Mouse (Mus musculus) frontal cortex, postnatal 25 days (tissue): Measurements from ENCODE around the gene St6galnac5.
A peak's percentile ranks its signal among the peaks of the same experiment; 100 is the strongest.

ENCODE experiments used
- DNase-seq, 2 experiments: peaks; one replicate each; pipeline ENCODE4 v3.0.0; 2022; ENCODE audit warnings: low spot score in 2 of 2

The St6galnac5 gene

DNA sequence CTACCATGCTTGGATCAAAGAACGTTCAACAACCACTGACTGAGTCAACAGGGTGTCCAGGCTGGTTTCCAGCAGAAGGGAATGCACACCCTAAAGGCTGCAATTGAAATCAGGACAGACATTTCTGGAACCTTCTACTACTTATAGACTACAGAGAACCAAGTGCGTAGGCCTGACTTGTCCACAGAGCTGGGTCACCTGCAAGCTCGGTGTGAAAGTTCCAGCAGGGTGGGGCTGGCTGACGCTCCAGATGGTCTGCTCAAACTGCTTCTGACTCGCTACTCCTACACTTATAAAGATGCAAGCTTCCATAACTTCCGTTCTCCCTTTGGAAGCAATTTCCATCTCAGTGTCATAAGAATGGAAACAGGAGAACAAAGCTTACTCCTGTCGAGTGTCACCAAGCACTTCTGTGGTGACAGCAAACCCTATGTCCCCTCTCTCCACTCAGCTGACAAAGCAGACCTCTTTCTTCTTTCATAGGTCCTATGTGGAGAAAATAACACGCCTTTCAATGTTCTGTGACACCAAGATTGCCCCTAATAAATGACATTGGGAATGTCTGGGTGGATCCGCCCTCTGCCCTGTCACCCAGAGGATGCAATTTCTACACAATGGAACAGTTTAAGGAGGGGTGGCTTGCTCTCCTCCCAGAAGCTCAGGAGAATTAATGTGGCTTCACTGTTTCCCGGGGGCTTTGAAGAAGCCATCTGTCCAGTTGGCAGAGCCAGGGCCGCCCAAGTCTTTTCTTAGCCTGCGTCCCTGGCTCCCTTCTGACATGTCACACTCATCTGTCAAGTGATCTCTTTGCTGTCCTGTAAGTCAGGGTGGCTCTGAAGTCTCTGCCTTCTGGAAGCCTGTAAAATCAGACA is 114.2 kb downstream of the St6galnac5 start:
- DNase-seq, result no peak

DNA sequence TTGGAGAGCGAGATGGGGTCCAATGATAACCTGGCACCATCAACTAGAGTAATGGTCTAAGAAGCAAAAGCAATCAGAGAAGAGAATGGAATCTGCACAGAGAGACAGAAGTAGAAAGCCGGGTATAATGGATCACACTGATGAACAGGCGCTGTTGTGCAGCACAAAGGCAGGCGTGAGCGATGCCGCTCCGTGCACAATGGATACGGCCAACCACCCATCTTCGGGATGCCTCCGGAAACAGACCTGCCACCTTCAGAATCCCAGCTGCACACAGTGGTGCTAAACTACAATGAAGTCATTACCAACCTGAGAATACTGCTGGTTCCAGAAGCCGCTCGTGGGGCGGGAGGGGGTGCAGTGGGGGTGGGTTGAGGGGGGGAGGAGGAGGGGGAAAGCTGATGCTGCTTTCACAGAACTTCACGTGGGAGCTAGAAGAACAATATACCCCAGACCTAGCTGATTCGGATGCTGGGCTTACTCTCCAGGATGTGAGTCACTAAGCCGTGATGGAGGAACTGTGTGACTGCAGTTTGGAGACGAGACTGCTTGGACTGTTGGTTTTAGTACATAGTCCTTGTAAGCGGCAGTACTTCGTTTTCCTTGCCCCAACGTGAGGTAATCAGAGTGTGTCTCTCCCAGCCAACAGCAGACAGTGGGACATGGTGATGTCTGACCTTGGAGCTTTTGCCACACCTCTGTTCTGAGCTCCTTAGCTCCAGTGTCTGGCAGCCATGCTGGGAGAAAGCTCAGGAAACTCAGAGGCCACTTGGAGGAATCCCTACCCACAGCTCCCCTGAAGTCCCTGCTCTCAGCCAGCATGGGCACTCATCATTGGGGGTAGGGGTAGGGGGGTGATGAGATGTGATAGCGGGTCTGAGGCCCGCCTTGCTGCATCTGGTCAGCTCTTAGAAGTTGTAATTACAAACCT is 115.7 kb downstream of the St6galnac5 start:
- no peak for DNase-seq

DNA sequence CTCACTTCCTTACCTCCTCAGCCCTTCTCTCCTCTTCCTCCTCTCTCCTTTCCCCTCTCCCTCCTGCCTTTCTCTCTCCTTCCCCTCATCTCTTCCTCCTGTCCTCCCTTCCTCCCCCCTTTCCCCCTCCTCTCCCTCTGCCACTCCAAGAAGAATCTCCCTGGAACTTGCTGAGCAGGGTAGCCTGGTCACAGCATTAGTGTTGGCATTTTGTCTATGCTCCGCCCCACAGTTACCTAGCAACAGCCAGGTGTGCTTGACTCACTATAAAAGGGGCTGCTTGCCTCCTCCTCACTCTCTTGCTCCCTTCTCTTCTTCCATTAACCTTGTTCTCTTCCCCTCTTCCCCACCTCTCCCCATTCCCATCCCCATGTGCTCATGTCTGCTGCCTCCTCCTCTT is 120.1 kb downstream of the St6galnac5 start:
- DNase-seq, result no peak

DNA sequence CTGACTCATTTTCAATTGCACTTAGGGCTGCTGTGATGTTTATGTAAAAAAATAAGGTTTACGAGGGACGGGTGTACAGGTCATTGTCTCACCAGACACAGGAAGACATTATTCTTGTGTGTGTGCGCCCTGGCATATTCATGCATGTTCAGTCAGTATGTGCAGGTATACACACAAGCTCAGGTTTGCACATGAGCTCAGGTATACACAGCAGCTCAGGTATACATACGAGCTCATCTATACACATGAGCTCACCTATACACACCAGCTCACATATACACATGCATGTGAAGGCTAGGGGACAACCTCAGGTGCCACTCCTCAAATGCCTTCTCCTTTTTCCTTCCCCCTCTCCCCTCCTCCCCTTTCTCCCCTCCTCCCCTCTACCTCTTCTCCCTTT is 120.6 kb downstream of the St6galnac5 start:
- no peak for DNase-seq

DNA sequence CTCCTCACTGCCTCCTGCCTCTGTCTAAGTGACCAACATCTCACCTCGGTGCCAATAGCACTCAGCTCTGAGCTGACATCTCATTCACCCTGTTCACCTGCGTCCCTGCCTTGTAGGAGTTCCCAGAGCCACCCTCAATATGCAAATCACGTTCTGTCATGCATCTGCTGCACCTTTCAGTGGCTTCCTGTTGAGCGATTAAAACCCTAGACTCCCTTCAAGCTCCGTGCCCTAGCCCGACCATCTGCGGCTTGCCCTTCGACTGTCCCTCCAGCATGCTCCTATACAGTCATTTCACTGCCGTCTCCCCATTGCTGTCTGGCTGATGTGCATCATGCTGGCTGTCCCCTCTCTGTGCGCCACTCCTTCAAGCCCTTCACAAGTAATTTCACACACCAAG is 126.0 kb downstream of the St6galnac5 start:
- DNase-seq, result no peak

DNA sequence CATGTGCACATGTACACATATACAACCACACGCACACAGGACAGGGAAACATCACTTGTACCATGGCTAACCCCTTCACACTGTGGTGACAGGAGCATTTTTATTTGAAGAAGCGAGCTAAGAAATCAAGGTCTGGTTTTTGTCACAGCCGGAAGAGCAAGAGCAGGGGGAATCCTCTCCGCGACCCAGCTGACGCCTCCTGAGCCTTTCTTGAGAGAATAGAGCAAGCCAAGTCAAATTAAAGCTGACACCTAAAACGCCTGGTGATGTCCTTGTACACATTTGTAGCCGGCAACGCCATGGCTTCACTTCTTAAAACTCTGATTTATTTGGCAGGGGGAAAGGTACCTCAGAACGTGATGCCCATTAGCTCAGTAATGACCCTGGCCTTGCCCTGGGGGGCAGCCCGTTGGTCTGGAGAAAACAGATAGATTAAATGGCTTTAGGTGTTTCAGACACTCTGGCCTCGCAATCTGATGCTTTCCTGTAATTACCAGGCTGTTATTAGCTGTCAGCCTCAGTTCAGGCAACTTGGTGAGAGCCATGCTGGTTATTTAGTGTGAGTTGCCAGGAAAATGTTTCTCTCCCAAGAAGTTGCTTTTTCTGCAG is 126.9 kb downstream of the St6galnac5 start:
- no peak for DNase-seq

DNA sequence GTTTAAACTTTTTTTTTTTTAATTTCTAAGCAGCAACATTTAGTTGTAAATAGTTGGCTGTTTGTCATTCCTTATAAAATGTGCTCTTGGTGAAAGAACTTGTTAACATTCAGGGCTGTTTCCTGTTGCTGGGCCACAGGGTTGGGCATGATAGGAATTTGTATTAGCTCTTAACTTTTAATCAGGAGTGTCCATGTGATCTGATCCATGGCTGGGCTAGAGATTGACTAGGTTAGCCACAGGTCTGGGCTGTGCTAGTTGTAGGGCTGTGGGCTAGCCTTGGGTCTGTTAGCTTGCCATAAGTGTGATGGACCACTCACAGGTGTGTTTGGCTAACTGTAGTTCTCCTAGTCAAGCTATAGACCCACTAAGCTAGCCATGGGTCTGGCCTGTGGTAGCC is 138.1 kb downstream of the St6galnac5 start:
- no peak for DNase-seq

DNA sequence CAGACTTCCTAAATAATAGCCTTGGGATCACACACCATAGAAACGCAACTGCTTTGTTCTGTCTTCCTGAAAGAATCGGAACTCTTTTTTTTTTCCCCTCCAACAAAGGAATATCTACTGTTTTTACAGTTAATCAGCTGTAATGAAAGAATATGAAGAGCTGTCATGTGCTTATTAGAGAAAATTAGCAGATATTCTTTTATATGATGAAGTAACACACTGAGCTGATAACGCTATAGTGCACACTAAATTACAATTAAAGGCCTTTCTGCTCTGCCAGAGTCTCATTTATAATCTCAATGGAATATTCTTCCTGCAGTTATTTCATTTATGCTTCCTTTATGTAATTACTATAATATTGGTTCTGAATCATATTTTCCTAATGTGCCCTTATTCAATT is 139.4 kb downstream of the St6galnac5 start:
- DNase-seq, result no peak

DNA sequence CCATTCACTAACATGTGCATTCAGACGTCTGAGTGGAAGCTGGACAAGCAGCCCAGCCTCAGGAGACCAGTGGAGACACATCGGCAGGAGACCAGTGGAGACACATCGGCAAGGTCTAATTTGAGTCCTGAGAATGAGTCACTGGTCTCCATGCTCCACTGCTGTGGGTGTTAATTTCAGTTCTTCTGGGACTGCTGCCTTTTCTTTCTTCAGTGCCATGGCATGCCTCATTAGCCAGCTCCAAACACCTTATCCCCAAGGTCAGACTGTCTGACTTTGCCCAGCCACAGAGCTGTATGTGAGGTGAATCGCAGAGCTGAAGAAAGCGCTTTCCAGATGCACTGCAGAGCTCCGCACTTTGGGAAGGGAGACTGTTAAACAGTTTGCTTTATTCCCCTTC is 140.8 kb downstream of the St6galnac5 start:
- no peak for DNase-seq

DNA sequence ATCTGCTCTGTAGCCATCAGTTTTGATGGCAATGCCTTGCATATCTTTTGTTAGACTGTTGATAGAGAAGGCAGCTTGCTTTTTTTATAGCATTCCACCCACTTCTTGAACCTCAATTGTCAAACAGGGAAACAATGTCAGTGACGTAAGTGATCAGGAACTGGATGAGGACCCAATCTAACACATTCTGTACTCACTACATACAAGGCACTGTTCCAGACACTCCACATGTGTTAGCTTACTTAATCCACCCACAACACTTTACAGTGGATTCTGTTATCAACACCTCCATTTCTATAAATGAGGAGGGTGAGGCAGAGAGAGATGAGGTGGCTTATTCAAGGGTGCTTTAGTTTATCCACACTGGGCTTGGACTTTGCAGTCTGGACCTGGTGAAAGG is 144.1 kb downstream of the St6galnac5 start:
- no peak for DNase-seq

DNA sequence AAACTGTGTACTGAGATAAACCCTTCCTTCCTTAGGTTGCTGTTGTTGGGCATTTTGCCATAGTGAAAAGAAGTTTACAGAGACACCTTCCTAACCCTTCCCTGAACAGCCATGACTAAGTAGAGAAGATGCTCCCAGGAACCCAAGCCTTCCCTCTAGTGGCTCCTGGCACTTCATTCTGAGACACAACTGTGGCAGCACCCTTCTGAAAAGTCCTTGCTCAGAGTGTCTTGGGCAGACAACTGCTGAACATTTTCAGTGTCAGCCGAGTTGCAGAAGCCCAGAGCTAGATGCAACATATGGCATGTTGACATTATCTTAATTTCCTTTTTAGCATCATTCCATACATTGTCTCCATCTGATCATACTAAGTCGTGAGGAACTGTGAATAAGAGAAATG is 144.6 kb downstream of the St6galnac5 start:
- DNase-seq, result no peak

DNA sequence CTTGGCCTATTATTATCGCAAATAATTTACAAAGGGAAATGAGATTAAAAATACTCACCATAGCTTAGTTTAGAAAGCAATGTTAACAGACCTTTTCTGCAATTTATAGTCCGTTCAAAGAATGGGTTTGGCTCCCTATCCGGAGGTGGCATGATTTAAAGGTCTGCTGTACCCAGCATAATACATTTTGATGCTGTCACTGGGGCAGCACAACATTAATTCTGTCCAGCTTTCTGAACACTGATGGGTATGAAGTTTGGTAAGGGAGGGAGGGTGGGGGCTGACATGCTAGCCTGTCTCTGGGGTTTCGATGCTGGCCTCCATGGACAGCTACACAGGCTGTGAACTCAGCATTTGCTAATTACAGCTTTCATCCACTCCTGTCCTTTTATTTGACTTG is 149.6 kb downstream of the St6galnac5 start:
- DNase-seq, result no peak

DNA sequence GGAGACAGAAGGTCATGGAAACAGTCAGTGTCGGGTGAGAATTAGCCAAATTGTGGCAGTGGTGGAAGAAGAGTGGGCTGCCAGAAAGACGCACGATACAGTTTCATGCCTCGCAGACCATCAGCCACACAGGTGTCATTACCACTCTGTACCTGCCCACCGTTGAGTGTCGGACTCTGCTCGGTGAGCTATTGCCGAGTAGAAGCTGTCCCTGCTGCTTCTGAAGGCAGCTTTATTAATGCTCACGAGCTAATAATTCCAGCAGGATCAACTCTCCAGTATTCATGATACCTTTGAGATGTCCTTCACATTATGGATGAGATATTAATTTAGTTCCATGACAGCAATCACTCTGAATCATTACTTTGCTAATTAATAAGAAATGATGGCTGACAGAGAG is 150.1 kb downstream of the St6galnac5 start:
- DNase-seq, result no peak

DNA sequence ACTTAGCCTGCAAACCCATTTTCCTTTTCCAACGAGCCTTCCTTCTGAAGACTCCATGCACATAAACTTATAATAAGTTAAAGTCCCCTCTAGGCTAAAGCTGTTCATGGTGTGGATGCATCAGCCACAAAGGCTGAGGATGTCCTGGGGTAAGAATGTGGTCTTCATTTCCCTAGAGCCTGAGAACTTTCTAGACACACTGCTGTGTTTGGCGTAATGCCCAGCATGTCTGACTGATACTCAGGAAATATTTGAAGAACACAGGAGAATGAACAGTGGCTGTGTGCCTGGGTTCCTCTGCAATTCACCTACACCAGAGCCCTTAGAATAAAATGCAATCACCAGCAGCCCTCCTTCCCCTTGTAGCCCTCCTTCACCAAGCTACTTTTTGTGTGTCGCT is 150.7 kb downstream of the St6galnac5 start:
- no peak for DNase-seq

DNA sequence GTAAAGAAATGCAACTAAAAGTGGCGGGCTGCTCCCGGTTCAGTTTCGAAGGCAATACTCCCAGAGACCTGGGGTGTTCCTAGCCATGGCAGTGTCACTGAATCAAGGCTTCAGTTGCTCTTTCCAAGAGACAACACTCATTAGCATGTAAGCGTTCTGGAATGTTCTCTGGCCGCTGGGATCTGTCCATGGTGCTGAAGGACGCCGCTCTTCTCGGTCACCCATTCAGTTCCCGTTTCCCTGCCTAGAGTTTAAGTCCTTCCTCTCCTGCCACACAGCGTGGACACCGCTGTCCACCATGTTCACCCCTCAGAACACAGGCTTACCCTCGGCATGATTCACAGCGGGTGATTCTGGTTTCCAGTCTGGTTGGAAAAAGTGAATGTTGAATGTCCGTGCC is 160.8 kb downstream of the St6galnac5 start:
- DNase-seq, result peak in 1 of 2 experiments; percentile 16

DNA sequence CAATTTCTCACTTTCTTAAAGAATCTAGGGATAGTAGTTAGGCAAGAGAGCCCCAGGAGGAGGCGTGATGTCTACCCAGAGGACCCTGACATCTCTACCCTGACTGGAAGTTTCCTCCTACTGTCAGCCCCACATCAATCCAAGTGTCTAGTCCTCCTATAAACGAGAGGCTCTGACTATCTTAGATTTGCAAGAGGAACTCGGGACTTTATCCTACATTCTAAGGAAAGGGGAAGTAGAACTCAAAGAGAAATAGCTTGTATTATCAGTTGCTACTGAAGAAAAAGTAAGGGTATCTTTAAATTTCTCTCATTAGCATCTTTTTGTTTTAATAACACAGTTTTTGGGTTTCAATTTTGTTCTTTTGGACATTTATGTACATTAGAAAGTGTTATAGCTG is 161.6 kb downstream of the St6galnac5 start:
- DNase-seq, result no peak

DNA sequence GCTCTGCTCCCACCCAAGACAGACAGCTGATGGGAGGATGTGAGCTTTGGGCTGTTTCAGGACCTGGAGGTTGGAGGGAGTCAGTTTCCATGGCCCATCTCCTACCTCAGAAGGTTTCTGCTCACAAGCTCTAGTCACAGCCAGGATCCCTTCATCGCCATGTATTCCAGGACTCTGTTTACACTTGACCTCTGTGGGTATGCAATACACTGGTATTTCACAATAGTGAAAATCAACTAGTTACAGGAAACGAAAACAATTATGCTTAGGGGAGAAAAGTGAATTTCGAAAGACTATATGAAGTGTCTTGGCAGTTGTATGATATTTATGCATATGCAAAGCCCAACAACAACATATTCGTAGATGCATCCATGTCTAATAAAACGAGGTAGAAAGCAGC is 166.9 kb downstream of the St6galnac5 start:
- no peak for DNase-seq

DNA sequence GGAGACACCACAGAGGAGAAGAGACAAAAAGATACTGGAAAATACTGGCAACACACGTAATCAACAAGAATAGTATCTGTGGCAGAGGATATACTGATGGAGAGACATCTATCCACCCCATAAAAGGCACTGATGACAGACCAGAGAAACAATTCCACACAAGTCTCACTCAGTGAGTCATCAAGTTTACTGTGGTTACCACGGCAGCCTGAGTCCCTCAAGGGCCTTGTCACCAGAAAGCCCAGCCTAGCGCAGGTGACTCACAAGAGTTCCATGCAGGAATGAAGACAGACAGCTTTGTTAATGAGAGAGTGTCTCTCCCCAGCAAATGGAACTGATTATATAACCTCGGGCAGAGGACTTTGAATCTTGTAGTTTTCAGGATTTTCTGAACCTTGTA is 168.1 kb downstream of the St6galnac5 start:
- DNase-seq, result no peak

DNA sequence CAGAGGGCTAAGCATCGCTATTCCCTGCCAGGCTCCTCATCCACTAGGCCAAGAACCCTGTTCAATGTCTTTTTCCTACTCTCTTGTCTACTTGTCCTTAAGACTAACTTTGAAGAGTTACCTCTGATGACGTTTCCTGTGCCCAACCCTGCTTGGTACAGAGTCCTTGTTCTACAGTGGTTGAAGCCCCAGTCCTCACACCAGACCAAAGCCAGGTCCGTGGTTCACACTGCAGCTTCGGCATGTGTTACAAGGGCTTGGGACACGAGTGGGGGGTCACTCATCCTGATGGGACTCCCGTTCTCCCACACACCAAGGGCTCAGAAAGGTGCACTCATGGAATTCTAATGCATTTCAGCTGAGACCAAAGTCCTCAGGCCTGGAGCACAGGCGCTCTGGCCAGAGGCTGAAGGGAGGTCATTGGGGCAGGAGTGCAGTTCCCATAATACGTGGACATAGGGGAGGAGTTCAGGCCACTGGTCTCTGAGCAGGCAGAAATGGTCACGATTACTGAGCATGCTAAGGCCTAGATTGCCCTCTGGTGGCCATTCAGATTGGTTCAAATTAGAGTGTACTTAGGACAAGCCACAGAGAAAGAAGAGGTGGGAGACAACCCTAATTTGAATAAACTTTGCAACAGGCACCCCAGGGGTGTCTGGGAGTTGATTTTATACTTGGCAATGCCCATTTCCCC is 182.2 kb downstream of the St6galnac5 start:
- DNase-seq, result no peak

DNA sequence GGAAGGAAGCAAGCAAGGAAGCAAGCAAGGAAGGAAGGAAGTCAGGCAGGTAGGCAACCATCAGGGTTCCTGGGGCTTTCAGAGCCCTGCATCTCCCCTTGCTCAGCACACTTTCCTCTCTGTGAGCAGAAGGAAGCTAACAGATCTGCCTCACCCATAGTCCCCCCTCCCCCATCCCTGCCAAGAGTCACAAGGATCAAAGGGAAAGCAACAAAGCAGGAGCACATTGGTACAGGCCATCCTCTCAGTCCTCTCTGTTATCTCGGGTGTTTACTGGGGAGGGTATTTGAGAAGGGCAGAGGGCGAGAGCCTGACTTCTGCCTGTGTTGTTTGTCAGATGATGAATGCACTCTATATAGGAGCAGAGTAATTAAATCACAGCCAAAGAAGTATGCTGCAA is 184.7 kb downstream of the St6galnac5 start:
- DNase-seq, result no peak

DNA sequence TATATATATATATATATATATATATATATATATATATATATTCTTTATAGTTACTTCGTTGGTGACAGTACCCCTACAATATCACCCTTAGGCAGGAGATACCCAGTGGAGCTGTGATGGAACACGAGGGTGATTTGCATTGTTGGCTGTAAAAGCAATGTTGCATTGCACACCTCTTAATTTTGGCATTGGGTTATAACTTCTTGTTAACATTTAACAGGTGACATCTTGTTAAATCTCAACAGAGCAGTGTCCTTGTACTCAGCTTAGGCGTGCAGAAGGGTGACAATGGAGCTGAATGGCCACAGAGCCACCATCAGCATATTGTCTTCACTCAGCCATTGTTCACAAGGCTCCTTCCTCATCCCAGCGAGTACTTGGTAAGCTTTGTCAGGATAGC is 185.8 kb downstream of the St6galnac5 start:
- DNase-seq, result no peak

DNA sequence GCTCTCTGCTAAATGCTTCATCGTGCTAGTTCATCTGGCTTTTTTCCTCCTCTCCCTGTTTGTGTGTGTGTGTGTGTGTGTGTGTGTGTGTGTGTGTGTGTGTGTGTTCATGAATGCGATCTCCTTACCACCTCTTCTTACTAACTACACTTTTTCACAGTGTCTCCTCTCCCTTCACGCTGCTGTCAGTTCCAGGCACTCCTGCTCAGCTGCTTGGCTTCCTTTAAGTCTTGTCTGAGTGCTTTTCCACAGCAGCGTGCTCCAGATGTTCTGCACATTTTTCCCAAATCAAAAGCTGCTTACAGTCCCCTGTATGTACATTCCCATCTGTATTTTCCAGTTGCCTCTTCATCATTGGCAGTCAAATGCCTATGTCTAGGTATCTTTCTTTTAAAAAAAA is 189.0 kb downstream of the St6galnac5 start:
- no peak for DNase-seq
